Mouse (Mus musculus): ENCODE results near the gene Cecr2.
"Not testable (repeated sequence)": the region's sequence is repeated elsewhere in the genome, so short reads cannot be mapped to it uniquely, and the experiment has no call there.

Cecr2 gene

GRCm38 (mm10) chr6:120665816-120666760, at the start of gene Cecr2:
Gene Cecr2 (plus strand): TSS chr6:120666369.
- DNase-seq (ENCODE audit: low spot score): peak; percentile 77

GRCm38 (mm10) chr6:120617586-120617985, 48.6 kb upstream of the Cecr2 start:
- DNase-seq (ENCODE audit: low spot score): no peak

- DNase-seq (ENCODE audit: low spot score): no peak
These were observed 47.4 kb upstream of the Cecr2 start for GRCm38 (mm10) chr6:120618518-120619402.

GRCm38 (mm10) chr6:120620193-120620592, 46.0 kb upstream of the Cecr2 start:
- no peak for DNase-seq (ENCODE audit: low spot score)

GRCm38 (mm10) chr6:120625081-120625480, 41.1 kb upstream of the Cecr2 start:
- peak; percentile 11 for DNase-seq (ENCODE audit: low spot score)

- DNase-seq (ENCODE audit: low spot score): no peak
These were observed 39.1 kb upstream of the Cecr2 start for GRCm38 (mm10) chr6:120627096-120627495.

GRCm38 (mm10) chr6:120628963-120629362, 37.2 kb upstream of the Cecr2 start:
- no peak for DNase-seq (ENCODE audit: low spot score)

- no peak for DNase-seq (ENCODE audit: low spot score)
These were observed 30.7 kb upstream of the Cecr2 start for GRCm38 (mm10) chr6:120635391-120636028.

- DNase-seq (ENCODE audit: low spot score): no peak
These were observed 26.6 kb upstream of the Cecr2 start for GRCm38 (mm10) chr6:120639547-120639946.

GRCm38 (mm10) chr6:120641866-120642378, 24.2 kb upstream of the Cecr2 start:
- peak; percentile 10 for DNase-seq (ENCODE audit: low spot score)

- no peak for DNase-seq (ENCODE audit: low spot score)
These were observed 22.4 kb upstream of the Cecr2 start for GRCm38 (mm10) chr6:120643776-120644175.

GRCm38 (mm10) chr6:120644346-120645299, 21.5 kb upstream of the Cecr2 start:
- DNase-seq (ENCODE audit: low spot score): no peak

- not testable (repeated sequence) for DNase-seq (ENCODE audit: low spot score)
These were observed 18.7 kb upstream of the Cecr2 start for GRCm38 (mm10) chr6:120647246-120648028.

- DNase-seq (ENCODE audit: low spot score): no peak
These were observed 18.0 kb upstream of the Cecr2 start for GRCm38 (mm10) chr6:120648205-120648604.

- DNase-seq (ENCODE audit: low spot score): no peak
These were observed 13.5 kb upstream of the Cecr2 start for GRCm38 (mm10) chr6:120652666-120653065.

GRCm38 (mm10) chr6:120655702-120656101, 10.5 kb upstream of the Cecr2 start:
- no peak for DNase-seq (ENCODE audit: low spot score)

- no peak for DNase-seq (ENCODE audit: low spot score)
These were observed 7.3 kb upstream of the Cecr2 start for GRCm38 (mm10) chr6:120658848-120659247.

- DNase-seq (ENCODE audit: low spot score): peak; percentile 68
These were observed 754 bp upstream of the Cecr2 start for GRCm38 (mm10) chr6:120665415-120665815.

- peak; percentile 61 for DNase-seq (ENCODE audit: low spot score)
These were observed 722 bp downstream of the Cecr2 start for GRCm38 (mm10) chr6:120666761-120667421.
